Mouse (Mus musculus) lung, postnatal 0 days (tissue): ENCODE data around the gene Cyb5b.

Experiments used
- CTCF ChIP-seq: IDR thresholded peaks from 2 replicates; pipeline ENCODE4 v1.5.1; 2016; ENCODE audit warnings: antibody characterized with exemption, mild to moderate bottlenecking
- EP300 ChIP-seq: IDR thresholded peaks from 2 replicates; pipeline ENCODE4 v1.6.1; 2016; ENCODE audit warnings: antibody characterized with exemption, mild to moderate bottlenecking, control low read depth

- TF ChIP-seq CTCF (no peak), EP300 (no peak)
Measured at GRCm38 (mm10) chr8:107172969-107173645, 22.7 kb downstream of the Cyb5b start.
